Mouse (Mus musculus) heart, embryonic 13.5 days (tissue): ENCODE measurements around the gene Ninj2. TPM values are rescaled to one million over a fixed set of nuclear protein-coding genes. Genes with fewer than 3 reads are reported as not detected.
"Not testable (repeated sequence)": the region's sequence is repeated elsewhere in the genome, so short reads cannot be mapped to it uniquely, and the experiment has no call there.

Experiments used
- ATAC-seq: fragments of 200-750 bp; cut with Nextera tagmentation; 2 replicates; pipeline ENCODE4 v1.8.0; 2017; ENCODE audit warnings: moderate TSS enrichment; ENCODE audit not compliant: insufficient number of reproducible peaks, low FRiP score, low TSS enrichment; ENCODE audit errors: extremely low read depth
- H3K27ac ChIP-seq: fragments of 300-500 bp; sonication (generic); replicated peaks from 2 replicates; pipeline ENCODE4 v1.5.1; 2015; ENCODE audit warnings: moderate library complexity, mild to moderate bottlenecking, inconsistent platforms
- H3K27me3 ChIP-seq: fragments of 300-500 bp; sonication (generic); replicated peaks from 2 replicates; pipeline ENCODE4 v1.6.1; 2015; ENCODE audit warnings: mild to moderate bottlenecking, inconsistent platforms
- H3K36me3 ChIP-seq: fragments of 300-500 bp; sonication (generic); 2 replicates; pipeline ENCODE4 v1.6.1; 2015; ENCODE audit warnings: mild to moderate bottlenecking, inconsistent platforms
- H3K4me1 ChIP-seq: fragments of 300-500 bp; sonication (generic); 2 replicates; pipeline ENCODE4 v1.6.1; 2015; ENCODE audit warnings: inconsistent platforms
- H3K4me2 ChIP-seq: fragments of 300-500 bp; sonication (generic); 2 replicates; pipeline ENCODE4 v1.6.1; 2015; ENCODE audit warnings: inconsistent platforms, mild to moderate bottlenecking, moderate library complexity
- H3K4me3 ChIP-seq: fragments of 300-500 bp; sonication (generic); 2 replicates; pipeline ENCODE4 v1.5.1; 2015; ENCODE audit warnings: moderate library complexity, mild to moderate bottlenecking, inconsistent platforms
- H3K9ac ChIP-seq: fragments of 300-500 bp; sonication (generic); 2 replicates; pipeline ENCODE4 v1.6.1; 2015; ENCODE audit warnings: inconsistent platforms, mild to moderate bottlenecking, moderate library complexity
- H3K9me3 ChIP-seq: fragments of 300-500 bp; sonication (generic); 2 replicates; pipeline ENCODE4 v1.6.1; 2016; ENCODE audit warnings: inconsistent platforms
- WGBS: fragments of 180-500 bp; shearing (Covaris S2); methylation state at CpG from one replicate; pipeline ENCODE4 v1.1.7; 2015; ENCODE audit warnings: mixed read lengths; 5-methylcytosine and 5-hydroxymethylcytosine counted together
- polyA plus RNA-seq: library from polyadenylated mRNA; unstranded; fragments of >200 nt; fragmentation: Nextera tagmentation; extraction: Ambion mirVana; gene quantifications from 2 replicates; pipeline ENCODE4 v1.2.1, GENCODE M21; 2015

Gene Ninj2
- polyA plus RNA-seq, 1 experiment from 2014 or later = not detected

DNA sequence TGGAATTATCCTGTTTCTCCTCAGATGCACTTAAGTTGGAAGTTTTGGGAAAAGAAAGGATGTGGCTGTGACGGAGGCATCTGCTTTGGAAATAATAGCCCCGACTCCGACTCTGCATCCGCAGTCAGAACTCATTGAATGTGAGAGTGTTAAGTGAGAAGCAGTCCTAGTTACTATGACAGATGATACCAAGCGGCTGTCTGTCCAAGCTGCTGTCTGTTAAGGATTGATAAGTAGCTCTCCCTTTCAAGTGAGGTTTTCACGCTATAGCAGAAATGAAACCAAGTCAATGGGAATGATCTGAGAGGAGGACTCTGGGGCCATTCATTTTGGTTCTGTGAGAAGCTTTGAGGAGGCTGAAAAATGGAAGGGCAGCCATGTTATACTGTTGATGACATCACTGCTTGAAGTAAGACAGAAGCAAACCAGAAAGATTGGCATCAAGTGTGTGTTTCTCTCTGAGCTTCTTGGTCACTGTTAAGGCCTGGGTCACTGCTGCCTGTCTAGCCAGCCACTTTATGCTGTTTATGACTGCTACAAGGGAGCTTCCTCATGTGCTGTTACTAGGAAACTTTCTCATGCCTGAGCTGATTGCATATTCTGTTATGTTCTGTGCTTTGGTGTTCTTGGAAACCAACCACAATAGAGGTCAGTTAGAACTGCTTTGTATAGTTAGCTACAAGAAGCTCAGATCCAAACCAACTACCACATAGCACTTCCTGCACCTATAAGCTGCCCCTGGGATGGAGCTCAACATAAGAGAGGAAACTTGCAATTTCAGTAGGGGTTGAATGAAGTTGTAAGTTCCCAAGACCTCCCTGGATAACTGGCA lies 16.3 kb upstream of the Ninj2 start:
- H3K9ac ChIP-seq = no peak overlapping the region
- 66% methylated on average over 6 of the region's 6 CpGs for WGBS
- no peak overlapping the region for H3K4me3 ChIP-seq
- H3K9me3 ChIP-seq = no peaks in the 10 kb centered on the region
- no peak overlapping the region for H3K27ac ChIP-seq
- H3K4me1 ChIP-seq = 0 out of 2 replicates have a peak, but pooled peaks cover 3% of the 10 kb centered on the region
- ATAC-seq = no peak
- H3K27me3 ChIP-seq = no peaks in the 10 kb centered on the region
- no peak overlapping the region for H3K4me2 ChIP-seq
- no peaks in the 10 kb centered on the region for H3K36me3 ChIP-seq

DNA sequence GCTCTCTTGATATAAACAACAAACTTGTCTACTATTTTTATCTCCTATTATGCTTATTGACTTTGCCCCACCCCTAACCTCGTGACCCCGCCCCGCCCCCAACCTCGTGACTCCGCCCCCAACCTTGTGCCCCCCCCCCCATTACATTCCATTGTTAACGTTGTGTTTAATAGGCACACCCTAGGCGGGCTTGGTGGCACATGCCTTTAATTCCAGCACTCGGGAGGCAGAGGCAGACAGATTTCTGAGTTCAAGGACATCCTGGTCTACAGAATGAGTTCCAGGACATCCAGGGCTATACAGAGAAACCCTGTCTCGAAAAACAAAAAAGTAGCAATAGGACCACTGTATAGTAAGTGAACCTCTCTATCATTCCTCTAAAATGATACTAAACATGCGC lies 13.6 kb upstream of the Ninj2 start:
- Histone ChIP-seq H3K36me3 (no peaks in the 10 kb centered on the region), H3K4me2 (no peak overlapping the region), H3K4me1 (no peaks in the 10 kb centered on the region), H3K27me3 (no peaks in the 10 kb centered on the region), H3K4me3 (no peak overlapping the region), H3K27ac (no peak overlapping the region), H3K9ac (no peak overlapping the region), H3K9me3 (no peaks in the 10 kb centered on the region)
- 84% methylated on average over 10 of the region's 10 CpGs for WGBS
- no peak for ATAC-seq

DNA sequence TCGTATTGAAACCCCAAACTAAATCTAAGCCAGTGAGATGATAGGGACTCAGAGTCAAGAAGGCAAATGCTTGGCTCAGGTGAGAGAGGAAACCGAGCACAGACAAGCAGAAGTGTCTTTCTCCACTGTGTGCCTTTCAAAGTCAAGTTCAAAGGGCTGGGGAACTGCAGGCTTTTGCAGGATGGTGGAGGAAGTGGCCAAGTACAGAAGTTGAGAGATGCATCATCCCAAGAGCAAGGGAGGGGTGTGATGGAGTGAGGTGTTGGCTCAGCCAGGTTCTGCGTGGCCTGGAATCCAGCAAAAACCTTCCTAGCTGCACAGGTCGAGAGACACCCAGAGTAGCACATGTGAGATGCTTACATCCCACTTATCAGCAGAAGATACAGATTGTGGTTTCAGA lies 11.6 kb upstream of the Ninj2 start:
- Histone ChIP-seq H3K9me3 (no peaks in the 10 kb centered on the region), H3K27me3 (no peaks in the 10 kb centered on the region), H3K4me2 (no peak overlapping the region), H3K36me3 (no peaks in the 10 kb centered on the region), H3K9ac (no peak overlapping the region), H3K27ac (no peak overlapping the region), H3K4me1 (no peaks in the 10 kb centered on the region), H3K4me3 (no peak overlapping the region)
- ATAC-seq = no peak
- WGBS = 75% methylated on average over 4 of the region's 4 CpGs

DNA sequence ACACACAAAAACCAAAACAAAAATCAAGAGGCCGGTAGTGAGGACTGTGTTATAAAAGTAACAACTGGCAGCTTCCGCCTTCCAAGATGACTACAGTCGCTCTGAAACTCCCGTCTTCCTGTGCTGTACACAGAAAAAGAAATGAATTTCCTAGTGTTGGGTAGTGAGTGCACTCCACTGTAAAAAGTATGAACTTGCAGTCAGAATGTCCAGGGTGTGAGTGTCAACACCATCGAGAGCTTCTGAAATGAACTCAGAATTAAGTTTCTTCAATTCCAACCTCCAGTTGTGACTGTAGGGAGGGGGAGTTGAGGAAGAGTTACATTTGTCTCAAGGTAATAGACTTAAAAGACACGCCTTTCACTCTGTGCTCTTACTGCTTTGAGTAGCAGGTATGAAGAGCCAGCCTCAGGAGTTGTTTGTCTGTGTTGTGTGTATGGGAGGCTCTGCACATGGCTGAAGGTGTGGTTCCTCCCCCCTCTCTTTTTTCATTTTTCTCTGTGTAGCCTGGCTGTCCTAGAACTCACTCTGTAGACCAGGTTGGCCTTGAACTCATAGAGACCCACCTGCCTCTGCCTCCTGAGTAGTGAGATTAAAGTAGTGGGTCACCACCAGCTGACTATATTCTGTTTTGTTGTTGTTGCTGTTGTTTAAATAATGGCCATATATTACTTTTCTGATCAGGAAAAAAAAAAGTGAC lies 10.7 kb upstream of the Ninj2 start:
- no peaks in the 10 kb centered on the region for H3K27me3 ChIP-seq
- no peaks in the 10 kb centered on the region for H3K36me3 ChIP-seq
- no peak overlapping the region for H3K9ac ChIP-seq
- WGBS = 89% methylated on average over 6 of the region's 6 CpGs
- ATAC-seq = no peak
- H3K4me1 ChIP-seq = no peaks in the 10 kb centered on the region
- no peaks in the 10 kb centered on the region for H3K9me3 ChIP-seq
- no peak overlapping the region for H3K4me3 ChIP-seq
- no peak overlapping the region for H3K4me2 ChIP-seq
- no peak overlapping the region for H3K27ac ChIP-seq

DNA sequence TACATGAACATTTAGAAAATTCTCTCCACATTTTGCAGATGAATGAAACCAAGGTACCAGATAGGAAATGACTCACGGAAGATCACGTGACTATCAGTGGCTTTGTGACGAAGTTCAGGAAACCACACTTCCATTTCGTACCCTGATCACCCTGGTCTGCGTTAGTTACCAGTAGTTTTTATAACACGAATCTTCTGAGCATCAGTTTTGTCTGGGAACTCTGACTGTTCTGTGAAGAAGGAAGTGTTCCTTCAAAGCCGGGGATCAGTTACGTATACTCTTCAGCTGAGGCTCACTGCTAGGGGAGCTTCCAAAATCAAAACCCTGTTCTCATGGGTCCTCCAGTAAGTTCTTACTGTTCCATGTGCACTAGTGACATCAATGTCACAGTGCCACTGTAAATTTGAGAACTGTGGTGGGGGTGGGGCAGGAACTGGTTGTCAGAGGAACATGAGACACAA lies 10.2 kb upstream of the Ninj2 start:
- 70% methylated on average over 8 of the region's 8 CpGs for WGBS
- Histone ChIP-seq H3K9me3 (no peaks in the 10 kb centered on the region), H3K27ac (no peak overlapping the region), H3K4me3 (no peak overlapping the region), H3K36me3 (no peaks in the 10 kb centered on the region), H3K27me3 (no peaks in the 10 kb centered on the region), H3K9ac (no peak overlapping the region), H3K4me1 (no peaks in the 10 kb centered on the region), H3K4me2 (no peak overlapping the region)
- ATAC-seq = no peak

DNA sequence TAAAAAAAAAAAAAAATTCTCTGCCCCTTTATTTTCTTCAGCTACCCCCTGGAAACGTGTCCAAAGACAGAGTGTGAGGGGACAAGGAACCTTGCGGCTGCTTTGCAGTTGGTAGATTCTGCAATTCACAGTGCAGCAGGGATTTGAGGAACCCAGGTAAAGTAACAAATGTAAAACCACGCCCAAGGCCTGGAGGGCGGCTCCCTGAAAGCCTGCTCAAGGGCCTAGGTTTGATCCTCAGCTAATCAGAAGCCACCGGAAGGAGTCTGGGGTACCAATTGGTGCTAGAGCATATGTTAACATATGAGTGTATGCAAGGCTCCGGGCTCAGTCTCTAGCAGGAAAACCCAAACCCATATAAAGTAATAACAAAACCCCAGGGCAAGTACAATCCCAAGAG lies 9.7 kb upstream of the Ninj2 start:
- no peaks in the 10 kb centered on the region for H3K4me1 ChIP-seq
- WGBS = 57% methylated on average over 6 of the region's 6 CpGs
- no peak for ATAC-seq

DNA sequence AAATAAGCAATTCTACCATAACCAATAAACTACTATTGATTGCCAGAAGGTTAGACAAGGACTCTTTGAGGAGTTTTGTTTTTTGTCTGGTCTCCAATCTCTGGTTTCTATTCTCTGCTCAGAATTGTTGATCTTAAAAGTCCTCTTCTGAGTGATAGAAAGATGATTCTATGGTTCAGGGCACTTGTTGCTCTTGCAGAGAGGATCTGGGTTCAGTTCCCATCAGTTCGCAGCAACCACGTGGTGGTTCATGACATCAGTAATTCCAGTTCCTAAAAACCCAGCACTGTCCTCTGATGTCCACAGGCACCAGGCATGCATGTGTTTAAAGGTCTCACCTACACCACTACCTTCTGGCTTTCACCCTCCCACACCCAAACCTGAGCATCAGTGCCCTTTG lies 8.2 kb upstream of the Ninj2 start:
- Histone ChIP-seq H3K4me2 (no peak overlapping the region), H3K27ac (no peak overlapping the region), H3K9me3 (no peaks in the 10 kb centered on the region), H3K4me1 (no peaks in the 10 kb centered on the region), H3K4me3 (no peak overlapping the region), H3K27me3 (no peaks in the 10 kb centered on the region), H3K9ac (no peak overlapping the region), H3K36me3 (no peaks in the 10 kb centered on the region)
- no peak for ATAC-seq
- WGBS = 88% methylated on average over 2 of the region's 2 CpGs

More for the DNA sequence above, 9.7 kb upstream of the Ninj2 start:
- Histone ChIP-seq H3K4me3 (no peak overlapping the region), H3K36me3 (no peaks in the 10 kb centered on the region), H3K4me2 (no peak overlapping the region), H3K9me3 (no peaks in the 10 kb centered on the region), H3K27ac (no peak overlapping the region), H3K9ac (no peak overlapping the region), H3K27me3 (no peaks in the 10 kb centered on the region)

DNA sequence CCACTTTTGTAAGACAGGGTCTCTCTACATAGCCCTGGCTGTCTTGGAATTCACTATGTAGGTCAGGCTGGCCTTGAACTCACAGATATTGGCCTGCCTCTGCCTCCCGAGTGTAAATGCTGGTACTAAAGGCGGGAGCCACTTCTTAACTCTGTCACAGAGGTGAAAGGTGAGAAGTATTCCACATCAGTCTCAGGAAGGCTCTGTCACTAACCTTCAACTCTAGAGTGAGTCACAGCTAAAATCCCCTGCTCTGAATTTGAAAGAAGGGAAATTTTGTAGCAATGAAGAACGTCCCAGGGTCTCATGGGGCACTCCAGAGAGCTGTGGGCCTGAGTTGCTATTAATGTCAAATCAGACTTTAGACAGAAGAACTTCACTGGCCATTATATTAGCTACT lies 7.3 kb upstream of the Ninj2 start:
- Histone ChIP-seq H3K9ac (no peak overlapping the region), H3K27ac (no peak overlapping the region), H3K4me1 (no peaks in the 10 kb centered on the region), H3K9me3 (no peaks in the 10 kb centered on the region), H3K36me3 (no peaks in the 10 kb centered on the region), H3K4me2 (no peak overlapping the region), H3K4me3 (no peak overlapping the region), H3K27me3 (no peaks in the 10 kb centered on the region)
- ATAC-seq = no peak
- 69% methylated on average over 3 of the region's 3 CpGs for whole genome bisulfite sequencing

DNA sequence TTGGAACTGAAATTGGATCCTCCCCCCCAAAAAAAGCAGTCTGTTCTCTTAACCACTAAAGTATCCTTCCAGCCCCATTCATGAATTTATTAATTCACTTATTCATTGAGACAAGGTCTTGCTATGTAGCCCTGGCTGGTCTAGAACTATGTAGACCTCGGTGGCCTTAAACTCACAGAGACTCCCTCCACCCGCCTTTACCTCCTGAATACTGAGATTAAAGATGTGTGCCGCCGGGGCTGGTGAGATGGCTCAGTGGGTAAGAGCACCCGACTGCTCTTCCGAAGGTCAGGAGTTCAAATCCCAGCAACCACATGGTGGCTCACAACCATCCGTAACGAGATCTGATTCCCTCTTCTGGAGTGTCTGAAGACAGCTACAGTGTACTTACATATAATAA lies 6.1 kb upstream of the Ninj2 start:
- not testable (repeated sequence) for H3K9ac ChIP-seq, H3K27ac ChIP-seq, ATAC-seq, H3K36me3 ChIP-seq, H3K4me2 ChIP-seq, H3K9me3 ChIP-seq, H3K27me3 ChIP-seq, H3K4me3 ChIP-seq, H3K4me1 ChIP-seq
- 81% methylated on average over 7 of the region's 8 CpGs for WGBS

DNA sequence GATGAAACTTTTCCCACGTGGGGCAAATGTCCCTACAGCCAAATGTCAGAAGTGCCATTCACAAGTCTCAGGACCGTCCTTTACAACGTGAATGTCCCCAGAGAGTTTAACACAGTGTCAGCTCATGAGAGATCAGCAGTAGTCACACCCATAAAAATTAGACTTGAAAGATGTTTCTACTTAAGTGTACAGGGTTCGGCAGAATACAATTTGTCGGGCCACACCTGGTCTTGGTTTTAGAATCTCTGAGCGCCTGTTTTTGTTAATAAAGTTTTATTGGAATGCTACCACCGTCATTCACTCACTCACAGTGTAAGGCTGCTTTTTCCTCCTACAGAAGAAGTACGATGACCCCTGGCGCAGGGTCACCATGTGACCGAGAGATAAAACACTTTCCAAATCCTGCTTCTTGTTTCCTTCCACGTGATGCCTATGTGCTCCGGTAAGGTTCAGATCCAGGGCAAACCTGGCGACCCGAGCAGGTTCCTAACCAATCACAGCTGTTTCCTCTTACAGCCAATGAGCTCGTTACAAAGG lies 2.4 kb upstream of the Ninj2 start:
- Histone ChIP-seq H3K4me3 (no peak overlapping the region), H3K4me1 (0 out of 2 replicates have a peak, but pooled peaks cover 3% of the 10 kb centered on the region), H3K36me3 (no peaks in the 10 kb centered on the region), H3K4me2 (no peak overlapping the region), H3K27ac (no peak overlapping the region), H3K9ac (no peak overlapping the region), H3K27me3 (no peaks in the 10 kb centered on the region), H3K9me3 (no peaks in the 10 kb centered on the region)
- 51% methylated on average over 15 of the region's 15 CpGs for WGBS
- ATAC-seq = no peak

DNA sequence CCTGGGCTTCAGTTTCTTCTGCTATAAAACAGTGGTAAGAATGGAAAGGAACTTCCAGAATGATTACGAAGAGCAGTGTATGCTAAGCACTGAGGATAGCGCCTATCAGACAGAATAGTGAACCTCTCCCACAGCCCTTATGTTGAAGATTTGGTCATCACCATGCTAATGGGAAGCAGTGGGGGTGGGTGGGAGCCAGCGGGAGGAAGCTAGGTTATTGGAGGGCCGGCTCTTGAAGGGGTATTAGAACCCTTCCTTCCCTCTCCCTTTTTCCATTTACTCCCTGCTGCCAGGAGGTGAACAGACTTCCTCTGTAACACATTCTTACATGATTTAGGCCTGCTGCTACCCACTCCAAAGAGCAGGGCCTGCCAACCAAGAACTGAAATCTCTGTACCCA lies 1.2 kb upstream of the Ninj2 start:
- Histone ChIP-seq H3K27ac (no peak overlapping the region), H3K4me2 (no peak overlapping the region), H3K4me3 (no peak overlapping the region), H3K27me3 (no peaks in the 10 kb centered on the region), H3K9me3 (no peaks in the 10 kb centered on the region), H3K36me3 (no peaks in the 10 kb centered on the region), H3K9ac (no peak overlapping the region), H3K4me1 (0 out of 2 replicates have a peak, but pooled peaks cover 3% of the 10 kb centered on the region)
- WGBS = 70% methylated on average over 4 of the region's 4 CpGs
- ATAC-seq = no peak
